Mouse (Mus musculus): ENCODE data around the gene Snhg11. TPM values are rescaled to one million over a fixed set of nuclear protein-coding genes. Genes with fewer than 3 reads are reported as not detected.

Snhg11 gene
- polyA plus RNA-seq, 1 experiment from 2014 or later: 10.0 TPM

GRCm38 (mm10) chr2:158352801-158353520, 22.5 kb upstream of the Snhg11 start:
- WGBS: 73% methylated on average over 3 of the region's 3 CpGs

GRCm38 (mm10) chr2:158354348-158355114, 20.9 kb upstream of the Snhg11 start:
- no peak overlapping the region for H3K9ac ChIP-seq (replicated peaks; ENCODE audit: low read depth, low read length)
- peaks cover 1% of the 10 kb centered on the region; the same call in 1 of the 2 replicates for H3K4me1 ChIP-seq (ENCODE audit: control insufficient read depth, insufficient read depth, low read length)
- no peak overlapping the region for H3K4me2 ChIP-seq (replicated peaks; ENCODE audit: low read depth, low read length)
- no peaks in the 10 kb centered on the region for H3K27me3 ChIP-seq (ENCODE audit: control insufficient read depth, insufficient read depth, low read length)
- H3K27ac ChIP-seq (ENCODE audit: low read length): no peak overlapping the region
- no peaks in the 10 kb centered on the region for H3K9me3 ChIP-seq (ENCODE audit: control insufficient read depth, low read depth, low read length)
- WGBS: 78% methylated on average over 7 of the region's 7 CpGs
- no peak overlapping the region for H3K4me3 ChIP-seq (ENCODE audit: low read depth, low read length)
- ATAC-seq (ENCODE audit: insufficient number of reproducible peaks, insufficient read depth, low FRiP score, low read depth): no peak
- H3K36me3 ChIP-seq (ENCODE audit: control insufficient read depth, insufficient read depth, low read length): peaks cover 50% of the 10 kb centered on the region

More at GRCm38 (mm10) chr2:158352801-158353520, 22.5 kb upstream of the Snhg11 start:
- no peak overlapping the region for H3K9ac ChIP-seq (replicated peaks; ENCODE audit: low read depth, low read length)
- no peaks in the 10 kb centered on the region for H3K9me3 ChIP-seq (ENCODE audit: control insufficient read depth, low read depth, low read length)
- no peaks in the 10 kb centered on the region for H3K27me3 ChIP-seq (ENCODE audit: control insufficient read depth, insufficient read depth, low read length)
- H3K4me3 ChIP-seq (ENCODE audit: low read depth, low read length): no peak overlapping the region
- H3K4me1 ChIP-seq (ENCODE audit: control insufficient read depth, insufficient read depth, low read length): no peaks in the 10 kb centered on the region
- ATAC-seq (ENCODE audit: insufficient number of reproducible peaks, insufficient read depth, low FRiP score, low read depth): no peak
- H3K4me2 ChIP-seq (replicated peaks; ENCODE audit: low read depth, low read length): no peak overlapping the region
- peaks cover 34% of the 10 kb centered on the region for H3K36me3 ChIP-seq (ENCODE audit: control insufficient read depth, insufficient read depth, low read length)
- H3K27ac ChIP-seq (ENCODE audit: low read length): no peak overlapping the region

DNA sequence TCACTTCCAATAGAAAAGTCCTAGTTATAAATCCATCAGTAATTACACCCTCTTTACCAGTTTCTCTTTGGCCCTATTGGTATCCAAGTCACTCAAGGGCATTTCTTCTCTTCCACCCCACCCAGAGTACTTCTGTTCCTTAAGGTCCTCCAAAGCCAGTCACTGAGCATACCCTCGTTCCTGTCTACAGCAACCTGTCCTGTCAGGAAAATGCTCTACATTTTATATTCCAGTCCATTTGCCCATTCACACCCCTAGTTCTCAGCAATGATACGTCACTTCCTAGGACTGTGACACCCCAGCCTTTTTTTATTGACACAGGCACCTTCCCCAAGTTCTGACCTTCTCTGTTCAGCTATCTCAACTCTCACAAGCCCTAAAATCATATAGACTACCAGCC, 20.2 kb upstream of the Snhg11 start:
- no peaks in the 10 kb centered on the region for H3K27me3 ChIP-seq (ENCODE audit: control insufficient read depth, insufficient read depth, low read length)
- H3K9me3 ChIP-seq (ENCODE audit: control insufficient read depth, low read depth, low read length): no peaks in the 10 kb centered on the region
- H3K4me1 ChIP-seq (ENCODE audit: control insufficient read depth, insufficient read depth, low read length): peaks cover 8% of the 10 kb centered on the region
- 85% methylated on average over 2 of the region's 2 CpGs for WGBS
- H3K9ac ChIP-seq (replicated peaks; ENCODE audit: low read depth, low read length): no peak overlapping the region
- no peak overlapping the region for H3K4me2 ChIP-seq (replicated peaks; ENCODE audit: low read depth, low read length)
- H3K36me3 ChIP-seq (ENCODE audit: control insufficient read depth, insufficient read depth, low read length): peaks cover 57% of the 10 kb centered on the region
- no peak for ATAC-seq (ENCODE audit: insufficient number of reproducible peaks, insufficient read depth, low FRiP score, low read depth)
- H3K27ac ChIP-seq (ENCODE audit: low read length): no peak overlapping the region
- no peak overlapping the region for H3K4me3 ChIP-seq (ENCODE audit: low read depth, low read length)

DNA sequence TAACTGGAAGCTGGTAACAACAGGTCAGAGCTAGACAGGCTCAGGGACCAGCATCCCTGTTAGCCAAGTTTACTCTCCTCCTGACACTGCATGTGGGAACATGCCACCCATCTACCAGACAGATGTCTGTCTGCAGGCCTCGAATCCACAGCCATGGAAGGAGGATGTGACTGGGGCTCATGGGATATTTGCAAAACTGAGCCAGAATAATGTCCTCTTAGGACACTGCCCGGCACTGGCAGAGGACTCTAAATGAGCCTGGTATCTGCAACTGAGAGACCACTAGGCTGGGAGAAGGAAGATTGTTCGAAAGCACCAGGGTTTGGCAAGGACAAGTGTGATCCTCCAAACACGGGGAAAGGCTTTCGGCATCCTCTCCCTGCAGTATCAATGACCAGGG, 19.3 kb upstream of the Snhg11 start:
- Histone ChIP-seq H3K4me1 (ENCODE audit: control insufficient read depth, insufficient read depth, low read length) (peaks cover 11% of the 10 kb centered on the region), H3K27ac (ENCODE audit: low read length) (no peak overlapping the region), H3K9me3 (ENCODE audit: control insufficient read depth, low read depth, low read length) (no peaks in the 10 kb centered on the region), H3K27me3 (ENCODE audit: control insufficient read depth, insufficient read depth, low read length) (no peaks in the 10 kb centered on the region), H3K36me3 (ENCODE audit: control insufficient read depth, insufficient read depth, low read length) (peaks cover 59% of the 10 kb centered on the region), H3K4me2 (replicated peaks; ENCODE audit: low read depth, low read length) (no peak overlapping the region), H3K4me3 (ENCODE audit: low read depth, low read length) (no peak overlapping the region), H3K9ac (replicated peaks; ENCODE audit: low read depth, low read length) (no peak overlapping the region)
- WGBS: 86% methylated on average over 5 of the region's 5 CpGs
- ATAC-seq (ENCODE audit: insufficient number of reproducible peaks, insufficient read depth, low FRiP score, low read depth): no peak

- H3K27me3 ChIP-seq (ENCODE audit: control insufficient read depth, insufficient read depth, low read length): no peaks in the 10 kb centered on the region
- peak overlapping the region; percentile 83 for H3K9ac ChIP-seq (replicated peaks; ENCODE audit: low read depth, low read length)
- WGBS: 59% methylated on average over 12 of the region's 12 CpGs
- no peaks in the 10 kb centered on the region for H3K9me3 ChIP-seq (ENCODE audit: control insufficient read depth, low read depth, low read length)
- ATAC-seq (ENCODE audit: insufficient number of reproducible peaks, insufficient read depth, low FRiP score, low read depth): no peak
- H3K4me3 ChIP-seq (ENCODE audit: low read depth, low read length): peak overlapping the region; percentile 76
- H3K36me3 ChIP-seq (ENCODE audit: control insufficient read depth, insufficient read depth, low read length): peaks cover 54% of the 10 kb centered on the region
- peak overlapping the region; percentile 73 for H3K4me2 ChIP-seq (replicated peaks; ENCODE audit: low read depth, low read length)
- peaks cover 11% of the 10 kb centered on the region for H3K4me1 ChIP-seq (ENCODE audit: control insufficient read depth, insufficient read depth, low read length)
- H3K27ac ChIP-seq (ENCODE audit: low read length): no peak overlapping the region
Measured at GRCm38 (mm10) chr2:158359757-158360620, 15.4 kb upstream of the Snhg11 start.

DNA sequence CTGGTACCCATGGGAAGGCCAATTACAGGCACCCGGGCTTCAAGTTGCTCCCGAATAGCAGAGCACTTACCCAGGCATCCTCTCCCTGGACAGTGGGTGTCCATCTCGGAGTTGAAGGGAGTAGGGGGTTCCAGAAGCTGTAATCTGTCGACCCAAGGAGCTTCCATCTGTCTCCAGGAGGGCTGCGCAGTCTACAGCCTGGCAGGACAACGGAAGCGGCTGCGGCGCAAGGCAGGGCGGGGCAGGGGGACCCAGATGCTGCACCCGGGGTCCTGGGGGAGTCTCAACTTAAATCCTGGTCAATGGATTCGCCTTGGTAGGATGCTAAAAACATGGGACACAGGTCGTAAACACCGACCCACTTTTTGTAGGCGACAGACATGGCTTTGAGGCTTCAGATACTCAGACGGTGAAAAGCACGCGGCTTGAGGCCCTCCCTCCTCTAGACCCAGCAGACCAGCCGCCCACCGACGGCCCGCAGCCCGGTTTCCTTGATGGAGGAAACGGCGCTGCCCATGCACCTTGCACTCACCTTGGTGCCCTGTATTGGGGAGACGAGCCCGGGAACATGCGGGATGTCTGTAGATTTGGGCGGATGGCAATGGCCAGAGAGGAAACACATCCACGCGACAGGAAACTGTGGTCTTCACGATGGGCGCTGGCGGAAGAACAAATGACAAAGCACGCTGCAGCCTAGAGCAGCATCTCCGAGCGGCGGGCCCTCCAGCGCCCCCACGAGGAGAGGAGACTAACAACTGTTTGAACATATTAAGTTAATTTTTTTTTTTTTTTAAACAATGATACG, 14.4 kb upstream of the Snhg11 start:
- Histone ChIP-seq H3K4me3 (ENCODE audit: low read depth, low read length) (peak overlapping the region; percentile 76), H3K9me3 (ENCODE audit: control insufficient read depth, low read depth, low read length) (no peaks in the 10 kb centered on the region), H3K4me2 (replicated peaks; ENCODE audit: low read depth, low read length) (peak overlapping the region; percentile 73), H3K27me3 (ENCODE audit: control insufficient read depth, insufficient read depth, low read length) (no peaks in the 10 kb centered on the region), H3K9ac (replicated peaks; ENCODE audit: low read depth, low read length) (peak overlapping the region; percentile 83), H3K4me1 (ENCODE audit: control insufficient read depth, insufficient read depth, low read length) (peaks cover 11% of the 10 kb centered on the region), H3K27ac (ENCODE audit: low read length) (peak overlapping the region; percentile 44; the same call in 1 of the 2 replicates), H3K36me3 (ENCODE audit: control insufficient read depth, insufficient read depth, low read length) (peaks cover 43% of the 10 kb centered on the region)
- ATAC-seq (ENCODE audit: insufficient number of reproducible peaks, insufficient read depth, low FRiP score, low read depth): peak; percentile 89
- under 1% methylated on average over 41 of the region's 41 CpGs for WGBS

GRCm38 (mm10) chr2:158361678-158362320, 13.6 kb upstream of the Snhg11 start:
- Histone ChIP-seq H3K4me3 (ENCODE audit: low read depth, low read length) (peak overlapping the region; percentile 76), H3K4me1 (ENCODE audit: control insufficient read depth, insufficient read depth, low read length) (peaks cover 11% of the 10 kb centered on the region), H3K9me3 (ENCODE audit: control insufficient read depth, low read depth, low read length) (no peaks in the 10 kb centered on the region), H3K27ac (ENCODE audit: low read length) (peak overlapping the region; percentile 48; the same call in 1 of the 2 replicates), H3K27me3 (ENCODE audit: control insufficient read depth, insufficient read depth, low read length) (no peaks in the 10 kb centered on the region), H3K4me2 (replicated peaks; ENCODE audit: low read depth, low read length) (0 out of 2 replicates have a peak overlapping the region, but pooled peaks have one; percentile 22), H3K9ac (replicated peaks; ENCODE audit: low read depth, low read length) (no peak overlapping the region), H3K36me3 (ENCODE audit: control insufficient read depth, insufficient read depth, low read length) (peaks cover 36% of the 10 kb centered on the region)
- 39% methylated on average over 8 of the region's 8 CpGs for WGBS
- peak; percentile 54; the same call in 1 of the 2 replicates for ATAC-seq (ENCODE audit: insufficient number of reproducible peaks, insufficient read depth, low FRiP score, low read depth)

Measured in stomach, embryonic 14.5 days (tissue).